Mouse (Mus musculus): ENCODE measurements at regions not wholly inside any gene's neighbourhood (a gene's known extent, or its start where the extent isn't known, plus 50 kb on each side); places are given as distances from the start of the nearest gene placed in this dataset.
"Not testable (repeated sequence)": the region's sequence is repeated elsewhere in the genome, so short reads cannot be mapped to it uniquely, and the experiment has no call there.

DNA sequence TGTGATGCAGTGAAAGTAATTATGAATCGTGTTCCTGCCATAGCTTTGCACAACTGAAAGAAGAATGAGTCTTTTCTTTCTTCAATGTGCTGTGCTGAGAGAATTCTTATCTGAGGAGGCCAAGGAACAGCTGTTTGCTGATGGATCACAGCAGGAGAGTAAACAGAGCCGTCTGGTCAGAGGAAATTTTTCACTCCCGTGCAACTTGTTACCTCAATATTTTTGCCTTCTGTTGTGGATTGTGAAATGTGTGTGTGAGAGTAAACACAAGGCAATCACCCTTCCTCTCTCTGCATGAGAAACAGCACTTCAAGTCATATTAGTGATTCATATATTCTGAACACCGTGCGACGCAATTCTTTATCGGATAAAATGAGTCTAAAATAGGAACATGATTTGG is 171.9 kb downstream of the Epm2a start:
- peak; percentile 4 to 28 for DNase-seq

DNA sequence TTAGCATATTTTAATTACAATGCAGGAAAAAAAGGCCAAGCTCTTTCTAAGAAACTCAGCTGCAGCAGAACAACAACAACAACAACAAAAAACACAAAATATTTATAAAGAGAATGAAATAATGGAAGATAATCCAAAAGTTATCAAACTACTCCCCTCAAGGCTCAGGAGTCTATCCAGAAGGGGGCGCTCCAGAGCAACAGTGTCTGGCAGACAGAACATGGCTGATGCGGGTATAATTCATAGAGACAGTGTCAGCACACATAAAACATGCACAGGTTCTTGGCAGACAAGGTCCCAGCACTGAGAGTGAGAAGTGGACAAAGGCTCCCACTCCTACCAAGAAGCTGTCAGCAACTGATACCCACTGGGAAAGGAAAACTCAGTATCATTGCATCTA is 173.9 kb downstream of the Epm2a start:
- DNase-seq: no peak

DNA sequence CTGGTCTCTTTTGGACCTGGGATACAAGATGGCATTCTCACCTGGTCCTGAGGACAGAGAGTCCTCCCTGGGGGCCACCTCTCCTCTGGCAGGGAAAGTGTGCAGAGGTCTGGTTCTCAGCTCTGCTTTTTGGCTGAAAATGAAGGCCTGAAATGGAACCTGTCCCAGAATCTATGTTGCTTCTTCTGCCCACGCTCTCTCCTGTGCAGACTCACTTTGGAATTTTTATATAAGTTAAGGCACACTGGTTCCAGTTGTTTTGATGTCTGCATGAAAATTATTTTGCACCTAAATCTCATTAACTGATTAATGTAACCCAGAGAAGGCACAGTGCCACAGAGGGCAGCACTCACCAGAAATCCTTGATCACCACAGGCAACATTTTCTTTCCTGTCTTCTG is 188.1 kb downstream of the Epm2a start:
- DNase-seq: no peak

DNA sequence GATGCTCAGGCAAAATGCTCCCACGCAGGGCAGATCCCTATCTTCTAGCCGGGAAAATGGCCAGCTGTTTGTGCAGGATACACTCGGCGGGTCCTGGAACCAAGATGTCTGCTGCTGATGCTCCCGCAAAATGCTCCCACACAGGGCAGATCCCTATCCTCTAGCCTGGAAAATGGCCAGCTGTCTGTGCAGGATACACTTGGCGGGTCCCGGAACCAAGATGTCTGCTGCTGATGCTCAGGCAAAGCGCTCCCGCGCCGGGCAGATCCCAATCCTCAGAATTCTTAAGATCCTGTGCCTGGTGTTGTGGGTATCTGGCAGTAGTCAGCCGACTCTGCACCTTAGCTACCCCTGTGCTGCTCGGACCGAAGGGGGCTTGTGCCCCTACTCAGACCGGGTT is 212.2 kb downstream of the Epm2a start:
- not testable (repeated sequence) for DNase-seq

DNA sequence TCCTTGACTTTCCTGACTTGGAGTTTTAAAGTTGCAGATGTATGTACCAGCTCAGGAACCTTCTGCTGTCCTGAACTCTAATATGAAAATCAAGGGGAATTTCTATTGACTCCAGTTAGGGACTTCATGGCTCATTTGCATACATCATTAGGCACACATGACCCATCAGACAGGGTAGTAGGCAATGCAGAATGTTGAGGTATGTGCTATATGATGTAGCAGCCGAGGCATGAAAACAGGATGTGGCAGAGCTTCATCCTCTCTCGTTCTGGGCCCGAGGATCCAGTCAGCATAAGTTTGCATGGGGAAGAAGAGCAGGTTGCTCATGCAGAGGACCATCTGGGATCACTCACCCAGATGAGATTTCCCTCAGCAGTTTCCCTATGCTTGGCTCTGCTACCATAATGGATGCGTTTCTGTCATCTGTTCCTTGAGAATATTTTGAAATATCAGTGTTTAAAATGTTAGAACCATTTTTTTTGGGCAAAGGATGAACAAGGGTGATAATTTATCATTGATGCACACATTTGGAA is 227.4 kb downstream of the Epm2a start:
- no peak for DNase-seq

DNA sequence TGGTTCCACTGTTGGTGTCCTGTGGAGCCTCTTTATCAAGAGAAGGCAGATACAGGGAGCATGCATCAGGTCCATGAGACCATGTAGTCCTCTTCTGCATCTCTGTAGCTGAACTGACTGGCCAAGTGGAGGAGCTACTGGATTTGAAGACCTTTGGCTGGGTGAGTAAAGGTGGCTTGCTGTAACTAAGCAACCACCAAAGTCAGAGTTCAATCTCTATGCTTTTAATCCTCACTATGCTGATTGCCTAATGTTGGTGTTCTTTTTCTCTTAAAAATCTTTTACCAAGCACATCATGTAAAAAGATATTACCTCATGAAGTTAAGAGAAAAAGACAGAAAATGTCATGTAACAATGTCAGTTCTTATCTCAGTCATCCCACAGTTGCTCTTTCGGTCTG is 265.2 kb downstream of the Epm2a start:
- no peak for DNase-seq

DNA sequence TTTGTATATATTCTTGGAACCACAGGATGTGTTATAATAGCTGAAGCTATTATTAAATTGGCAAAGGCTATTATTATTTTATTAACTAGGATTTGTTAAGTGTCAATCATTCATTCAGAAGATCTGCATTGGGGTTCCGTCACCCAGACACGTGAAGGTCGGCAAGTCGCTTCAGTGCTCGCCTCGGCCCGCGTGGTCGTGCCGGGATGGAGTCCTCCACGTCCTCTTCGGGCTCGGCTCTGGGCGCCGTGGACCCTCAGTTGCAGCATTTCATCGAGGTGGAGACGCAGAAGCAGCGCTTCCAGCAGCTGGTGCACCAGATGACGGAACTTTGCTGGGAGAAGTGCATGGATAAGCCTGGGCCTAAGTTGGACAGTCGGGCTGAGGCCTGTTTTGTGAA is 265.9 kb downstream of the Epm2a start:
- not testable (repeated sequence) for DNase-seq

DNA sequence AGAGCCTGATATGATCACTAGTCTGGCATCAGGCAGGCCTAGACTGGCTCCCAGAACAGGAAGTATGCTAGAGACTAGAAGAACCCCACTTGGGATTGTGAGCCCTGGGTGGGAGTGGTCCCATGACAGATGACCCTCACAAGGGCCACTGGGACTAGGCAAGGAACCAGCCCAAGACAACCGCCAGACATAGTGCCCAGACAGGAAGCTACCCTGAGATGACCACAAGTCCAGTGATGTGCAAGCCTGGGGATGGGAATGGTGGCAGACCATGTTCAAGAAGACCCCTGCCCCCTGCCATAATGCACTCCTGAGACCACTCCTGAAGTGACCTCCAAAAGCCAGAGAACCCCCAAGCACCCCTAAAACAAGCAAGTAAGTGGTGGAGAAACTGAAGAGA is 304.9 kb downstream of the Epm2a start:
- no peak for DNase-seq

DNA sequence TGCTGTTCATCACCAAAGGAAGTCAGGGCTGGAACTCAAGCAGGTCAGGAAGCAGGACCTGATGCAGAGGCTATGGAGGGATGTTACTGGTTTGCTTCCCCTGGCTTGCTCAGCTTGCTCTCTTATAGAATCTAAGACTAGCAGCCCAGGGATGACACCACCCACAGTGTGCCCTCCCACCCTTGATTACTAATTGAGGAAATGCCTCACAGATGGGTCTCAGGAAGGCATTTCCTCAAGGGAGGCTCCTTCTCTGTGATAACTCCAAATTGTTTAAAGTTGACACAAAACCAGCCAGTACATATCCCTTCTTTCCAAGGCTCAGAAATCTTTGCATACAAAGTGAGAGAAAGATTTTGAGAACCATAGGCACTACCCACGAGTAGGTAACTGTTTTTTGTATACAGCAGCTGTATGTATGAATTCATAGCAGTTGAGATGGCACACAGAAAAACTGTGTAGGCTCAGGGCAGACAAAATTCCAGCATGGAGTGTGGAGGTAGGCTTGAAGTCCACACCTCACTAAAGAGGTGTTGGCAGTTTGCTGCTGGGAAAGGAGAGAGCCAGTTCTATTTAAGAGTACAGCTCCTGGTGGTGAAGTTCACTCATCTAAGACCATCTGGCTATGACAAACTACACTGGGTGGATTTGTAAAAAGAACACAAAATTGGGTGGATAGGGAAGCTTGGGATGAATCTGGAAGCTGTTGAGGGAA is 317.0 kb downstream of the Epm2a start:
- DNase-seq: no peak

DNA sequence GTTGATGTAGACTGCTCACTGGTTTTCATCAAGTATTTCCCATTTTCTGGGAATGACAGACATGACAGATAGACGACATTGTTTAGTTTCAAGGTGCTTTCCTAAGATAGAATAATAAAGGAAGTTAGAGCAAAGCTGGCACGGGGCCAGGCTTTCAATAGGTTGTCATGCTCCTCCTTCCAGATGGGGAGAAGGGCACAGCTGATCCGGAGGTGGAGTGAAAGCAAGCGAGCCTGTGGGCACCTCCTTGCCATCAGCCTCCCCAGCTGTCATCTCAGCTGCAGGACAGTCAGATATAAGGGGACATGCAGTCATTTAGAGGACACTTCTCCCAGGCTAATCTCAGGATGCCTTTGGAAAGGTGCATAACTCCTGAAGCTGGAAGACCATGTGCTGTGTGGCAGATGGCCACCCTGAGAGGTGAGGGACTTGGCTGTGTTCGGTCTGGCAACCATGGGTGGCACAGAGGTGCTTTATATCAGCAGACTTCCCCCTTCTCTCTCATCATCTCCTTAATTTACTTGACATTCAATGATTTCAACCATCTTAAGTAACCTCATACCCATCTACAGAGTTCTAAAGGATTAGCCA is 318.6 kb downstream of the Epm2a start:
- DNase-seq: no peak

DNA sequence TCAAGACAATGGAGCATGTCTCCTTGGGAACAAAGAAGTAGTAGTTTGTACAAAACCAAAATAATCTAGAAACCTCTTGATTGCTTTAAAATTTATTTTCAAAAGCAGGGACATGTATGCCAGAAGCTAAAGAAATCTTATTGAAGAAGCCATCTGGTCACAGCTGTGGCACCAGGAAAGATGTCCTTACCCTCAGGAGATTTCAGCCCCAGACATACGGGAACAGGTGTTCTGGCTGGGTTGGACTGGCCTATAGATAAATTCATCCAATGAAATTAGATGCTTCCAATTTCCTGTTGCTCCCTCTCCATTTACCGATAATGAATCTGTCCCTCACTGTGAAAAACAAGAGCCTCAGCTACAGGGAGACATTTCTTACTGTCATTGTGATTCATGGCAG is 366.5 kb downstream of the Epm2a start:
- no peak for DNase-seq

DNA sequence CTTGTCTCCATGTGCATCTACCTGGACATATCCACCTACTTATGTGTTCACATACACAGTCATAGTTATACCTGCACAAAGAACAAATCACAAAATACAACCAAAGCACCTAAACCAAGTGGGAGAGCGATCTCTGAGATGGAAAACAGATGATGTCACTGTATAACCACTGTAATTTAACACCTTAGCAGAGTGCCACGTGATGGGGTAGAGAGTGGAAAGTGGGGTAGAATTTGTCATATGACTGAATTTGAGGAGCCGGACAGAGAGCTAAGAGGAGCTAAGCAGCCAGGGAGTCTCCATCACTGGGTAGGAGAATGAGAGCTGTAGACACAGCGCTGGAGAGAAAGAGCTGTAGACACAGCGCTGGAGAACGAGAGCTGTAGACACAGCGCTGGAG is 381.6 kb downstream of the Epm2a start:
- no peak for DNase-seq

DNA sequence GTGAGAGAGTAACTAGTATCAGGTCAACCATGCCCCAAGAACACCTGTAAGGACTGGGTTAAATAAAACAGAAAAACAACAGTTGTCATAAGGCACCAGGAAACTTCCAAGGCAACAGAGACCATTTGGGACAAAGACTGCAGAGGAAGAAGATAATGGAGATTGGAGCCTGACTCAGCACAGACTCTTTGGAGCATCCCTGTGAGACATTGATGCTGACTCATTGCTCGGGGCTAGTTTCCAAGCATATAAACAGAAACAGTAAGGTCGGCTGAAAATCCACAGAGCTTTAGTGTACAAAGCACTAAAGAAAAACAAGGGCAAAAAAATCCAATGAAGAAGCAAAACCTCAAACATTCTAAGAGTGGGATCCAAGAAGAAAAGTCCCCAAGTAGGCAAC is 386.3 kb downstream of the Epm2a start:
- DNase-seq: peak in 1 of 2 experiments; percentile 1

DNA sequence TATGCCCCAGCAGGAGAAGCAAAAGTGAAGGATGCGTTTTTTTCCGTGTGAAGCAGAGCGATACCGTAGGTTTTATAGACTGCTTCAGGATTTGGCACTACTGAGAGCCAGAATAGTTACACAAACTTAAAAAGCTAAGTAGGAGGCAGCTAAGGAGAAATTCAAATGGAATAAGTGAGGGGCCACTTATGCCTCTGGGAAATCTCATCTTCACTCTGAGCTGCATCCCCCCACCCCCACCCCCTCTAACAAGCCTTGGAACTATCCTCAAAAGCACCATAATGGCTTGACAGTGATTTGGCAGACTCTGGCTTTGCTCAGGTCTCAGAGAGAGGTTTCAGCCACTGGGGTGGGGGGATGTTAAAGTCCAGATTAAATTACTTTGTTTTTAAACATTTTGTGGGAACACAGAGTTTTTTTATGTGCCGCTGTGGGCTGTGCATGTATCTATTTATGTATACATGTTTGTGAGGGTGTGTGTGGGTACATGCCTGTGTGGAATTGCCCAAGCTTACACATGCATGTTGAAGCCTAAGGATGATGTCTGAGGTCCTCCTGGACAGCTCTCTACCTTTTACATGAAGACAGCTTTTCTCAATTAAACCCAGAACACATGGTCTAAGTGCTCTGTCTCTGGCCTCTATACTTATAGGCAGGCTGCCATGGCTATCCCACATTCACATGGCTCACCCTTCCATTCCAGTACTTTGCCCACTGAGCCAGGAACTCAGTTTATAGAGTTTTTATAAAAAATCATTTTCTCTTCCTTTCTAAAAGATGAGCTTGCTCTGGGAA is 396.6 kb downstream of the Epm2a start:
- DNase-seq: no peak

DNA sequence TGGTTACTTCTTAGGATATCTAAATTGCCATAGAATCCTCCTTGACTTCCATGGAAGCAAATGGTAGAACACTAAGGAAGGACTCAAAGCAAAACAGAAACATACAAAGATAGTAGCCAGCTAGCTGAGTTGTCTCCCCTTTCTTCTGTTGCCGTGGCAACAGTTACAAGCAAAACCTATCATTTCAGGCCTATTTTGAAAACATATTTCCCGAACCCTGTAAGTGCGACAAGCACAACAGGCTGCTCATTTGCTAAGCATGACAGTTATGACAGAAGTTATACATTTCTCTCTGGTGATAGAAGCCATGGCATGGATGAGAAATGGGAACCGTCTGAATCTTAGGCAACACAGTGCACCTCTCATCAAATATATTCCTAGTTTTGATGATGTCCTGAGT is 402.4 kb downstream of the Epm2a start:
- no peak for DNase-seq

DNA sequence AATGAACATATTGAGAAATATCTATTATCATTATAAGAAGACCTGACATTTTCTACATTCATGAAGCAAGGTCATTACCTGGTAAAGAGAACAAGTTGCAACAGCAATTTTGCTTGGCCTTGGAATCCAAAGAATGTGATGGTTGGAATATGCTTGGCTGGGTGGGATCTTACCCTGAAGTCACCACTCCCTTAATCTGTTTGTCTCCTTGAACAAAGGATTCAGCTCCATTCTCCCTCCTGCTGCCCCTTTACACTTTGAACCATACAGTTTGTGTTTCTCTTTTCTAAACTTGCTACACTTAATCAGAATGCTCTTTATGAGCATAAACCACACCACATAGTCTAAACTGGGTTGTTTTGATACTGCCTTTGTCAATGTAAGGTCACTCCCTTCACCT is 403.8 kb downstream of the Epm2a start:
- no peak for DNase-seq

DNA sequence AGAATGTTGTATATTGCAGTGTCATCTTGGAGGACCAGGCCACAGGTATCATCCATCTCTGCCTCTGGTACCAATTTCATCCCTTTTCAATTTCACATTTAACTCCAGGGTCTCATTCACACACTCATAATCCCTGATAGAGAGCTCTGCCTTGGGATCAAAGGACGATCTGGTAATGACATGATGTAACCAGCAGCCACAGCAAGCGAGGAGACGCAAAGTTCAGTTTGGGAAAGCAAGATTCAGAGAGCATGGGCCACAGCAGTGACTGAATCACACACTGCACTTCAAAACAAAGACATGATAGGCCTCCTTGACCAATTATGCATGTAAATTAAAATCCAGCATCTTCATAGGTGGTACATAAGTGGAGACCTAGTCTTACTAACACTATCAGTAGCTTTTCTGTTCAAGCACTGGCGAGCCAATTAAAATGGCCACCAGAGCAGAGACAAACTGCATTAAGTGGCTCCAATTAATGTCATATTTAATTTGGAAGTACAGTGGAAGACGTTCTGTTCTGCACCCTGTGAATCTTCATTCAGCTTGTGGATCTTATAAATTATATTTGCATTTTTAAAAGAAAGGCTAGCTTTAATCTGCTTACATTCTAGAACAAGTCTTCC is 412.0 kb downstream of the Epm2a start:
- no peak for DNase-seq

DNA sequence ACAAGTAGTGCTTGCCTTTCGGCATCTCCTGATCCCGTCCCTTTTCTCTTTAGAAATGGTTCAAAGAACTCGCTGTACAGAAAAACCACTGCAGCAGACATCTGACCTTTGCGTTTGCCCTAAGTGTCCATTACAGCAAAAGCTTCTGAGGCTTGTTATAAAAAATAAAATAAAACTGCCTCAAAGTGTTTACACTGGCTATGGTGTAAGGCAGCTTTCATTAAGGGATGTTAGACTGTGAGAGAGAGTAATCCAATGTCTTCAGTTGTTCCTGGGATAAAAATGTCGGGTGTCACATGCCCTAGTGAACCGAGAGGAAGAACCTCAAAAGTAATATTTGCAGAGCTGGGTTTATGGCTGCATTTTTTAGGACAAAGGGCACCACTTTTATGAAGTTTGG is 434.7 kb downstream of the Epm2a start:
- DNase-seq: no peak

DNA sequence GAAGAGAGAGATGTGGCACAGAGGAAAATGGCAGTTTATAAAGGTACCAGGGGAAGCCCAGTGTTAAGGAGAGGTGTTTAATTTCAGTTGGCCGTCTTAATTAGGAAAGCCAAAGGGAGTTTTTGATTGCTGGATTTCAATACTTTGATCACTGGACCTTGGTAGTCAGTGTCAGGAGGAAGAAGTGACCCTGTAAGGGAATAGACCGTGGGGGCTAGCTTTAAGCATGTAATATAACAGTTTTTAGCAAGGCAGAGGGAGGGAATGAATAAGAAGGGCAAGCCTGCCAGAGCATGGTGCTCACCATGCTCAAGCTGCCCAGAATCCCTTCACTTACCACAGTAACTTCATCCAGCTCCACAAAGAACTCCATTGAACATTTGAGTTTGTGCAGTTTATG is 437.1 kb downstream of the Epm2a start:
- DNase-seq: no peak

DNA sequence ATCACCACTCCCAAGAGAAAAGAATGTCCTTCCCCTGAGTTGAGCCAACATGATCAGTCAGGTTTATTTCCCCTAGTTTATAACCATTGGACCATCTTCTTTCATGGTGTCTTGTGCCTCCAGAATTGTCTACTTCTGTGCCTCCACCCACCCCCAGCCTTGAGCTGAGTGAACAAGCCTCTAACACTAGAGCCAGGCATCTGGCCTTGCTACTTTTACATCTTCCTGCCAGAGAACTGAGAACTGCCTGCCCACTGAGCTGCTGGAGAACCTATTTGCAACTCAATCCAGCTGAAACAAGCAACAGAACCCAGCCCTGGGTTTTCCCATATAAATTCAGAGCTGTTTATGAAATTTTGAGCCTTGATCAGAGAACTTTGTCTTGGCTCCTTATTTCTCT is 444.0 kb downstream of the Epm2a start:
- DNase-seq: no peak

DNA sequence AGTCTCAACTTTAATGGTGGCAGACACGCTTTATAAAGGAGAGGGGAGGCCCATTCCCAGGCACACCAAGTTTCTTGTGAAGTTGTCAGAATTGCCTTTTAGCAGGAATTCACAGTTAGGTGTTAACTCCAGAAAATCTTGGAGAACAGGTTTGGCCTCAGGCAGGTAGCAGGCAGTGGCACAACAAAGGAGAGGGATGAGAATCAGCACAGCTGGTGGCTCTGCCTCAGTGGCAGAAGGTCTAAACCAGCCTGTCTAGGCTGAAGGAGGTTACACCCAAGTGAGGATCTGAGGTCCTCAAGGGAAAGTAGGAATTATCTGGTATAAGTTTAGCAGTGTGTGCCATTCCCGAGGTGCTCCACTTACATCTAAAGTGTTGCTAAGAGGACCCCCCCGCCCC is 456.3 kb downstream of the Epm2a start:
- DNase-seq: no peak

DNA sequence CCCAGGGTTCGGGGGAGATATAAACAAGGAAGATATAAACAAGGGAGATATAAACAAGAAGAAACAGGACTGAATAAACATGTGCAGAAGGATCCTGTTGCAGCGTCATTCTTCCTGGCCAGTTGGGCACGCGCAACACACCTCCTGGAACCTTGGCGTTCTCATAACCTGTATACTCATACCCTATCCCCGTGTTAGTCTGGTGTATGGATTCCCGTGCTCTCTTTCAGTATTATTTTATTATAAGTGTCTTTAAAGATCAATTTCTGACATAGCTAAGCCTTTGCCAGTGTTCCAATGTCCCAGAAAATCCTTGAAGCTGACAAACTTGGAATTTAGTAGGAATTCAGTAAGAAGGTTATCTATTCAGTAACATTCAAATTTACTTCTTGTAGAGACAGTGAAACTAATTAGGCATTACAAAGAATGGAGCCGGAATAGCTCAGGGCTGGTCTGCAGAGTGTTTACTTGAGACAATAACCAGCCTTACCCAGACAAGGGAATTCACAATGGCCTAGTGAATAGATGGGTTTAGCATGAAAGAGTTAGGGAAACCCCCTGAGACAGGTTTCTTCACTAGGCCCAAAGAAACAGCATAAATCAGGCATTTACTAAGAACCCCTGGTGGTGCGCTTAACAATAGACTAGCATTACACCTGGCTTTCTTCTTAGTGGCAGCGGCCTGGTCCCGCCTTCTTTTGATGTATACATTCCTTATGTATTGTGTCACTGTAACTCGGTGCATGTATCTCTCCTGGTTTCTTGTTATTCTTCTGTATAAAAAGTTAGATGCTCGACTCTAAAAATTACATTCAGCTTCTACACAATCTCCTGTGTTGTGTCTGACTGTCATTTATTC is 458.4 kb downstream of the Epm2a start:
- not testable (repeated sequence) for DNase-seq
